Mouse (Mus musculus): ENCODE measurements at regions not wholly inside any gene's neighbourhood (a gene's known extent, or its start where the extent isn't known, plus 50 kb on each side); places are given as distances from the start of the nearest gene placed in this dataset.

GRCm38 (mm10) chr5:39311211-39311610 lies 434.6 kb upstream of the Clnk start:
- H3K9me3 ChIP-seq (ENCODE audit: control insufficient read depth, low read length), result no peaks in the 10 kb centered on the region
- DNase-seq (ENCODE audit: low spot score), result no peak
- 92% methylated on average over 4 of the region's 4 CpGs for WGBS
- H3K4me1 ChIP-seq (ENCODE audit: control insufficient read depth, insufficient read depth, low read length), result no peaks in the 10 kb centered on the region
- ATAC-seq (ENCODE audit: low read depth), result no peak
- no peaks in the 10 kb centered on the region for H3K27me3 ChIP-seq (replicated peaks; ENCODE audit: control insufficient read depth, insufficient read depth, low read length)
- no peak overlapping the region for H3K27ac ChIP-seq (replicated peaks; ENCODE audit: low read depth, low read length)
- no peaks in the 10 kb centered on the region for H3K36me3 ChIP-seq (ENCODE audit: control insufficient read depth, insufficient read depth, low read length)
- H3K4me3 ChIP-seq (ENCODE audit: low read depth, low read length), result no peak overlapping the region
- H3K9ac ChIP-seq (ENCODE audit: low read depth, low read length), result no peak overlapping the region
- H3K4me2 ChIP-seq (ENCODE audit: low read depth, low read length), result no peak overlapping the region

- ATAC-seq (ENCODE audit: low read depth) (no peak), DNase-seq (ENCODE audit: low spot score) (no peak)
- Histone ChIP-seq H3K27ac (replicated peaks; ENCODE audit: low read depth, low read length) (no peak overlapping the region), H3K4me2 (ENCODE audit: low read depth, low read length) (no peak overlapping the region), H3K9ac (ENCODE audit: low read depth, low read length) (no peak overlapping the region), H3K36me3 (ENCODE audit: control insufficient read depth, insufficient read depth, low read length) (no peaks in the 10 kb centered on the region), H3K27me3 (replicated peaks; ENCODE audit: control insufficient read depth, insufficient read depth, low read length) (no peaks in the 10 kb centered on the region), H3K4me3 (ENCODE audit: low read depth, low read length) (no peak overlapping the region), H3K9me3 (ENCODE audit: control insufficient read depth, low read length) (no peaks in the 10 kb centered on the region), H3K4me1 (ENCODE audit: control insufficient read depth, insufficient read depth, low read length) (no peaks in the 10 kb centered on the region)
- WGBS, result 59% methylated on average over 2 of the region's 2 CpGs
Measured at GRCm38 (mm10) chr5:39305794-39306193, 429.2 kb upstream of the Clnk start.

- ATAC-seq (ENCODE audit: low read depth), result no peak
- Histone ChIP-seq H3K4me1 (ENCODE audit: control insufficient read depth, insufficient read depth, low read length) (no peaks in the 10 kb centered on the region), H3K9me3 (ENCODE audit: control insufficient read depth, low read length) (no peaks in the 10 kb centered on the region), H3K36me3 (ENCODE audit: control insufficient read depth, insufficient read depth, low read length) (no peaks in the 10 kb centered on the region), H3K4me2 (ENCODE audit: low read depth, low read length) (no peak overlapping the region), H3K9ac (ENCODE audit: low read depth, low read length) (no peak overlapping the region), H3K27ac (replicated peaks; ENCODE audit: low read depth, low read length) (no peak overlapping the region), H3K27me3 (replicated peaks; ENCODE audit: control insufficient read depth, insufficient read depth, low read length) (no peaks in the 10 kb centered on the region), H3K4me3 (ENCODE audit: low read depth, low read length) (no peak overlapping the region)
- WGBS, result 42% methylated on average over 2 of the region's 2 CpGs
- peak; percentile 1 for DNase-seq (ENCODE audit: low spot score)
Measured at GRCm38 (mm10) chr5:39292849-39293248, 416.2 kb upstream of the Clnk start.

- 91% methylated on average over 2 of the region's 2 CpGs for WGBS
- Histone ChIP-seq H3K27me3 (replicated peaks; ENCODE audit: control insufficient read depth, insufficient read depth, low read length) (no peaks in the 10 kb centered on the region), H3K4me2 (ENCODE audit: low read depth, low read length) (no peak overlapping the region), H3K9ac (ENCODE audit: low read depth, low read length) (no peak overlapping the region), H3K9me3 (ENCODE audit: control insufficient read depth, low read length) (no peaks in the 10 kb centered on the region), H3K4me1 (ENCODE audit: control insufficient read depth, insufficient read depth, low read length) (no peaks in the 10 kb centered on the region), H3K4me3 (ENCODE audit: low read depth, low read length) (no peak overlapping the region), H3K36me3 (ENCODE audit: control insufficient read depth, insufficient read depth, low read length) (no peaks in the 10 kb centered on the region), H3K27ac (replicated peaks; ENCODE audit: low read depth, low read length) (no peak overlapping the region)
- DNase-seq (ENCODE audit: low spot score) (no peak), ATAC-seq (ENCODE audit: low read depth) (no peak)
Measured at GRCm38 (mm10) chr5:39281021-39281420, 404.4 kb upstream of the Clnk start.

- H3K27me3 ChIP-seq (replicated peaks; ENCODE audit: control insufficient read depth, insufficient read depth, low read length), result no peaks in the 10 kb centered on the region
- no peaks in the 10 kb centered on the region for H3K36me3 ChIP-seq (ENCODE audit: control insufficient read depth, insufficient read depth, low read length)
- H3K4me2 ChIP-seq (ENCODE audit: low read depth, low read length), result no peak overlapping the region
- 61% methylated on average over 4 of the region's 4 CpGs for WGBS
- DNase-seq (ENCODE audit: low spot score), result no peak
- no peak overlapping the region for H3K9ac ChIP-seq (ENCODE audit: low read depth, low read length)
- H3K4me3 ChIP-seq (ENCODE audit: low read depth, low read length), result no peak overlapping the region
- no peaks in the 10 kb centered on the region for H3K9me3 ChIP-seq (ENCODE audit: control insufficient read depth, low read length)
- H3K4me1 ChIP-seq (ENCODE audit: control insufficient read depth, insufficient read depth, low read length), result no peaks in the 10 kb centered on the region
- ATAC-seq (ENCODE audit: low read depth), result no peak
- no peak overlapping the region for H3K27ac ChIP-seq (replicated peaks; ENCODE audit: low read depth, low read length)
Measured at GRCm38 (mm10) chr5:39273710-39274385, 397.2 kb upstream of the Clnk start.

GRCm38 (mm10) chr5:39267106-39267505 lies 390.5 kb upstream of the Clnk start:
- H3K4me1 ChIP-seq (ENCODE audit: control insufficient read depth, insufficient read depth, low read length), result no peaks in the 10 kb centered on the region
- H3K4me3 ChIP-seq (ENCODE audit: low read depth, low read length), result no peak overlapping the region
- no peak overlapping the region for H3K27ac ChIP-seq (replicated peaks; ENCODE audit: low read depth, low read length)
- DNase-seq (ENCODE audit: low spot score), result no peak
- H3K9ac ChIP-seq (ENCODE audit: low read depth, low read length), result no peak overlapping the region
- WGBS, result 88% methylated on average over 1 of the region's 1 CpGs
- no peaks in the 10 kb centered on the region for H3K36me3 ChIP-seq (ENCODE audit: control insufficient read depth, insufficient read depth, low read length)
- ATAC-seq (ENCODE audit: low read depth), result no peak
- no peaks in the 10 kb centered on the region for H3K9me3 ChIP-seq (ENCODE audit: control insufficient read depth, low read length)
- no peaks in the 10 kb centered on the region for H3K27me3 ChIP-seq (replicated peaks; ENCODE audit: control insufficient read depth, insufficient read depth, low read length)
- no peak overlapping the region for H3K4me2 ChIP-seq (ENCODE audit: low read depth, low read length)

GRCm38 (mm10) chr5:39260721-39261190 lies 384.1 kb upstream of the Clnk start:
- H3K4me2 ChIP-seq (ENCODE audit: low read depth, low read length), result no peak overlapping the region
- no peaks in the 10 kb centered on the region for H3K9me3 ChIP-seq (ENCODE audit: control insufficient read depth, low read length)
- H3K4me1 ChIP-seq (ENCODE audit: control insufficient read depth, insufficient read depth, low read length), result no peaks in the 10 kb centered on the region
- ATAC-seq (ENCODE audit: low read depth) (no peak), DNase-seq (ENCODE audit: low spot score) (no peak)
- H3K27me3 ChIP-seq (replicated peaks; ENCODE audit: control insufficient read depth, insufficient read depth, low read length), result no peaks in the 10 kb centered on the region
- H3K9ac ChIP-seq (ENCODE audit: low read depth, low read length), result no peak overlapping the region
- no peak overlapping the region for H3K27ac ChIP-seq (replicated peaks; ENCODE audit: low read depth, low read length)
- no peak overlapping the region for H3K4me3 ChIP-seq (ENCODE audit: low read depth, low read length)
- 56% methylated on average over 1 of the region's 1 CpGs for WGBS
- H3K36me3 ChIP-seq (ENCODE audit: control insufficient read depth, insufficient read depth, low read length), result no peaks in the 10 kb centered on the region

GRCm38 (mm10) chr5:39257745-39258144 lies 381.1 kb upstream of the Clnk start:
- WGBS, result 80% methylated on average over 2 of the region's 2 CpGs

GRCm38 (mm10) chr5:39252206-39252605 lies 375.6 kb upstream of the Clnk start:
- no peaks in the 10 kb centered on the region for H3K36me3 ChIP-seq (ENCODE audit: control insufficient read depth, insufficient read depth, low read length)
- H3K4me1 ChIP-seq (ENCODE audit: control insufficient read depth, insufficient read depth, low read length), result no peaks in the 10 kb centered on the region
- H3K9ac ChIP-seq (ENCODE audit: low read depth, low read length), result no peak overlapping the region
- no peak overlapping the region for H3K27ac ChIP-seq (replicated peaks; ENCODE audit: low read depth, low read length)
- H3K27me3 ChIP-seq (replicated peaks; ENCODE audit: control insufficient read depth, insufficient read depth, low read length), result no peaks in the 10 kb centered on the region
- ATAC-seq (ENCODE audit: low read depth) (no peak), DNase-seq (ENCODE audit: low spot score) (no peak)
- 53% methylated on average over 3 of the region's 3 CpGs for WGBS
- no peak overlapping the region for H3K4me3 ChIP-seq (ENCODE audit: low read depth, low read length)
- H3K4me2 ChIP-seq (ENCODE audit: low read depth, low read length), result no peak overlapping the region
- H3K9me3 ChIP-seq (ENCODE audit: control insufficient read depth, low read length), result no peaks in the 10 kb centered on the region

More at GRCm38 (mm10) chr5:39257745-39258144, 381.1 kb upstream of the Clnk start:
- Histone ChIP-seq H3K27me3 (replicated peaks; ENCODE audit: control insufficient read depth, insufficient read depth, low read length) (no peaks in the 10 kb centered on the region), H3K4me3 (ENCODE audit: low read depth, low read length) (no peak overlapping the region), H3K4me2 (ENCODE audit: low read depth, low read length) (no peak overlapping the region), H3K9ac (ENCODE audit: low read depth, low read length) (no peak overlapping the region), H3K27ac (replicated peaks; ENCODE audit: low read depth, low read length) (no peak overlapping the region), H3K36me3 (ENCODE audit: control insufficient read depth, insufficient read depth, low read length) (no peaks in the 10 kb centered on the region), H3K9me3 (ENCODE audit: control insufficient read depth, low read length) (no peaks in the 10 kb centered on the region), H3K4me1 (ENCODE audit: control insufficient read depth, insufficient read depth, low read length) (no peaks in the 10 kb centered on the region)
- DNase-seq (ENCODE audit: low spot score) (no peak), ATAC-seq (ENCODE audit: low read depth) (no peak)
